Mouse (Mus musculus) limb, embryonic 11.5 days (tissue): ENCODE measurements around the gene Ccdc187. TPM values are rescaled to one million over a fixed set of nuclear protein-coding genes. Genes with fewer than 3 reads are reported as not detected.
A peak's percentile ranks its signal among the peaks of the same experiment; 100 is the strongest.

Experiments
- ATAC-seq: fragments of 200-750 bp; cut with Nextera tagmentation; 2 replicates; pipeline ENCODE4 v1.8.0; 2017; ENCODE audit warnings: low read depth; ENCODE audit not compliant: insufficient number of reproducible peaks, low FRiP score, low TSS enrichment
- DNase-seq: peaks from one replicate; pipeline ENCODE4 v3.0.0-alpha.2; 2015; ENCODE audit warnings: low spot score
- H3K27ac ChIP-seq: fragments of 300-500 bp; sonication (generic); replicated peaks from 2 replicates; pipeline ENCODE4 v1.5.1; 2014; ENCODE audit warnings: low read depth, mild to moderate bottlenecking, low read length
- H3K27me3 ChIP-seq: fragments of 300-500 bp; sonication (generic); 2 replicates; pipeline ENCODE4 v1.6.1; 2014; ENCODE audit warnings: mild to moderate bottlenecking, low read length, mixed read lengths; ENCODE audit not compliant: control insufficient read depth, insufficient read depth
- H3K36me3 ChIP-seq: fragments of 300-500 bp; sonication (generic); 2 replicates; pipeline ENCODE4 v1.6.1; 2014; ENCODE audit warnings: mild to moderate bottlenecking, low read length, moderate library complexity, mixed read lengths; ENCODE audit not compliant: control insufficient read depth, insufficient read depth
- H3K4me1 ChIP-seq: fragments of 300-500 bp; sonication (generic); 2 replicates; pipeline ENCODE4 v1.6.1; 2014; ENCODE audit warnings: low read length, mixed read lengths; ENCODE audit not compliant: control insufficient read depth, insufficient read depth
- H3K4me2 ChIP-seq: fragments of 300-500 bp; sonication (generic); 2 replicates; pipeline ENCODE4 v1.6.1; 2014; ENCODE audit warnings: low read depth, mild to moderate bottlenecking, moderate library complexity; ENCODE audit not compliant: severe bottlenecking
- H3K4me3 ChIP-seq: fragments of 300-500 bp; sonication (generic); 2 replicates; pipeline ENCODE4 v1.5.1; 2014; ENCODE audit warnings: low read depth, low read length
- H3K9ac ChIP-seq: fragments of 300-500 bp; sonication (generic); 2 replicates; pipeline ENCODE4 v1.6.1; 2014; ENCODE audit warnings: mild to moderate bottlenecking, low read length
- H3K9me3 ChIP-seq: fragments of 300-500 bp; sonication (generic); 2 replicates; pipeline ENCODE4 v1.6.1; 2016; ENCODE audit warnings: low read length; ENCODE audit not compliant: control insufficient read depth
- WGBS: fragments of 180-500 bp; shearing (Covaris S2); extraction: QIAGEN DNeasy Blood & Tissue Kit; methylation state at CpG from one replicate; pipeline ENCODE4 v1.1.7; 2014; 5-methylcytosine and 5-hydroxymethylcytosine counted together
- polyA plus RNA-seq: library from polyadenylated mRNA; unstranded; fragments of >200 nt; fragmentation: Nextera tagmentation; extraction: Ambion mirVana; gene quantifications from 2 replicates; pipeline ENCODE4 v1.2.1, GENCODE M21; 2014

The Ccdc187 gene
- polyA plus RNA-seq, 1 experiment from 2014 or later, result not detected

- no peak overlapping the region for H3K4me2 ChIP-seq
- no peak for ATAC-seq
- peaks cover 57% of the 10 kb centered on the region for H3K27me3 ChIP-seq
- H3K36me3 ChIP-seq, result peaks cover 9% of the 10 kb centered on the region; the same call in 1 of the 2 replicates
- no peak for DNase-seq
- H3K9me3 ChIP-seq, result no peaks in the 10 kb centered on the region
- WGBS, result 8% methylated on average over 9 of the region's 9 CpGs
- H3K27ac ChIP-seq, result no peak overlapping the region
- no peak overlapping the region for H3K4me3 ChIP-seq
- peaks cover 7% of the 10 kb centered on the region for H3K4me1 ChIP-seq
- H3K9ac ChIP-seq, result no peak overlapping the region
Observed at GRCm38 (mm10) chr2:26207559-26207958, 86.8 kb downstream of the Ccdc187 start.

GRCm38 (mm10) chr2:26205761-26206160, 88.6 kb downstream of the Ccdc187 start:
- H3K36me3 ChIP-seq, result peaks cover 3% of the 10 kb centered on the region; the same call in 1 of the 2 replicates
- H3K9me3 ChIP-seq, result no peaks in the 10 kb centered on the region
- no peak overlapping the region for H3K27ac ChIP-seq
- no peak for DNase-seq
- no peak overlapping the region for H3K4me3 ChIP-seq
- WGBS, result 11% methylated on average over 10 of the region's 10 CpGs
- H3K27me3 ChIP-seq, result peaks cover 75% of the 10 kb centered on the region
- H3K4me1 ChIP-seq, result peaks cover 7% of the 10 kb centered on the region
- H3K4me2 ChIP-seq, result no peak overlapping the region
- ATAC-seq, result no peak
- H3K9ac ChIP-seq, result no peak overlapping the region

- DNase-seq, result peak; percentile 85
- H3K27ac ChIP-seq, result no peak overlapping the region
- peaks cover 81% of the 10 kb centered on the region for H3K27me3 ChIP-seq
- H3K9me3 ChIP-seq, result no peaks in the 10 kb centered on the region
- H3K4me3 ChIP-seq, result no peak overlapping the region
- H3K4me2 ChIP-seq, result no peak overlapping the region
- H3K36me3 ChIP-seq, result 0 out of 2 replicates have a peak, but pooled peaks cover under 1% of the 10 kb centered on the region
- peaks cover 7% of the 10 kb centered on the region for H3K4me1 ChIP-seq
- no peak for ATAC-seq
- 3% methylated on average over 16 of the region's 16 CpGs for WGBS
- no peak overlapping the region for H3K9ac ChIP-seq
Observed at GRCm38 (mm10) chr2:26205126-26205525, 89.2 kb downstream of the Ccdc187 start.

- no peak overlapping the region for H3K4me2 ChIP-seq
- peaks cover 100% of the 10 kb centered on the region for H3K27me3 ChIP-seq
- H3K9ac ChIP-seq, result no peak overlapping the region
- DNase-seq (no peak), ATAC-seq (no peak)
- under 1% methylated on average over 36 of the region's 36 CpGs for WGBS
- H3K36me3 ChIP-seq, result no peaks in the 10 kb centered on the region
- H3K4me1 ChIP-seq, result peaks cover 16% of the 10 kb centered on the region
- H3K4me3 ChIP-seq, result no peak overlapping the region
- no peaks in the 10 kb centered on the region for H3K9me3 ChIP-seq
- no peak overlapping the region for H3K27ac ChIP-seq
Observed at GRCm38 (mm10) chr2:26202849-26203475, 91.4 kb downstream of the Ccdc187 start.

- 0 out of 2 replicates have a peak overlapping the region, but pooled peaks have one; percentile 12 for H3K4me2 ChIP-seq
- H3K4me1 ChIP-seq, result peaks cover 19% of the 10 kb centered on the region
- no peak for DNase-seq
Observed at GRCm38 (mm10) chr2:26201926-26202848, 92.2 kb downstream of the Ccdc187 start.

GRCm38 (mm10) chr2:26198488-26198887, 95.9 kb downstream of the Ccdc187 start:
- DNase-seq (peak; percentile 79), ATAC-seq (peak; percentile 35)
- WGBS, result under 1% methylated on average over 10 of the region's 10 CpGs
- Histone ChIP-seq H3K9me3 (no peaks in the 10 kb centered on the region), H3K27me3 (peaks cover 95% of the 10 kb centered on the region), H3K4me2 (peak overlapping the region; percentile 33), H3K4me1 (peaks cover 17% of the 10 kb centered on the region), H3K27ac (no peak overlapping the region), H3K9ac (no peak overlapping the region), H3K36me3 (no peaks in the 10 kb centered on the region), H3K4me3 (no peak overlapping the region)

More at GRCm38 (mm10) chr2:26201926-26202848, 92.2 kb downstream of the Ccdc187 start:
- Histone ChIP-seq H3K9me3 (no peaks in the 10 kb centered on the region), H3K9ac (no peak overlapping the region), H3K27ac (no peak overlapping the region), H3K36me3 (no peaks in the 10 kb centered on the region), H3K4me3 (no peak overlapping the region), H3K27me3 (peaks cover 100% of the 10 kb centered on the region)
- ATAC-seq, result no peak
- WGBS, result under 1% methylated on average over 77 of the region's 77 CpGs

GRCm38 (mm10) chr2:26194552-26195339, 99.6 kb downstream of the Ccdc187 start:
- Histone ChIP-seq H3K9me3 (no peaks in the 10 kb centered on the region), H3K27me3 (peaks cover 79% of the 10 kb centered on the region), H3K4me3 (no peak overlapping the region), H3K27ac (no peak overlapping the region), H3K9ac (no peak overlapping the region), H3K4me1 (peaks cover 17% of the 10 kb centered on the region), H3K4me2 (no peak overlapping the region), H3K36me3 (no peaks in the 10 kb centered on the region)
- DNase-seq (no peak), ATAC-seq (no peak)
- 37% methylated on average over 7 of the region's 7 CpGs for WGBS
